Mouse (Mus musculus) embryonic fibroblast, embryonic 13.5 days (primary cell): Measurements from ENCODE around the gene Tmtc2.

ENCODE experiments used
- CTCF ChIP-seq: IDR thresholded peaks from 2 replicates; pipeline ENCODE4 v1.5.1; 2011; ENCODE audit warnings: mild to moderate bottlenecking, control low read depth, low read length, moderate library complexity, borderline replicate concordance; ENCODE audit not compliant: insufficient read depth
- POLR2A ChIP-seq: IDR thresholded peaks from 2 replicates; pipeline ENCODE4 v1.6.1; 2011; ENCODE audit warnings: low read depth, mild to moderate bottlenecking, control low read depth, low read length, moderate library complexity

- TF ChIP-seq CTCF (no peak), POLR2A (no peak)
Measured at GRCm38 (mm10) chr10:105373265-105373664, 201.0 kb downstream of the Tmtc2 start.
